Mouse (Mus musculus) kidney, postnatal 14 days (tissue): Measurements from ENCODE around the gene Ccndbp1.
"Not testable (repeated sequence)": the region's sequence is repeated elsewhere in the genome, so short reads cannot be mapped to it uniquely, and the experiment has no call there.

ENCODE experiments used
- DNase-seq: peaks from one replicate; pipeline ENCODE4 v3.0.0; 2022; ENCODE audit warnings: mixed read lengths

Ccndbp1 gene

DNA sequence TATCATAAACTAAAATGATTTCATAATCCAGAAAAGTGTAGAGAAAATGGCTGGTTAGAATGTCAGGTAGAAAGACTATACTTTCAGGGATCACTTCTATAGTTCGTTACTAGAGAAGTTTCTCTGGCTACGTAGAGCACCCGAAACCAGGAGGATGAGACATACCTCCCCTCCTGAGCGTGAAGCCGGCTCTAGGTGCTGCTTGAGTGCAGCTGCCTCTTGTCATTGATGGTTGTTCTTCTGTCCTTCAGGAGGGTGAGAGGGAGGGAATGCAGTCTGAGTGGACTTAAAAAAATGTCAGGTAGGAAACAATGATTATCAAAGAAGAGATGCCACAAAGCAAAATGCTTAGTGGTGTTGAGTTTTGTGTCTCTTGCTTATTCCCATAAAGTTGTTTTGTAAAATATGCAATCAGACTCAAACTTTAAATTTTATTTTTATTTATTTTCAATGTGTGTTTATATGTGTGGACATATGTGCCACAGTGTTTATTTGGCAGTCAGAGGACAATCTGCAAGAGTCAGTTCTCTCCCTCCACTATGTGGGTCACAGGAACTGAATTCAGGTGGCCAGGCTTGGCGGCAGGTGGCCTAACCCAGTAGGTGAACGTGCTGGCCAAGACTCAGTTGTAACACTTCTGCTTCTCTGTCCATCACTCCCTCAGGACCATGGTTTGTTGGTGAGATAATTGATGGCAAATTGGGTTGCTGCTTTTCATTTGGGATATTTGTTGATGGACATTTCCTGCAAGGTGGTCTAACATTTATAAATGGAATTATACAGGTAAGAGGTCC lies 4.0 kb upstream of the Ccndbp1 start:
- no peak for DNase-seq

DNA sequence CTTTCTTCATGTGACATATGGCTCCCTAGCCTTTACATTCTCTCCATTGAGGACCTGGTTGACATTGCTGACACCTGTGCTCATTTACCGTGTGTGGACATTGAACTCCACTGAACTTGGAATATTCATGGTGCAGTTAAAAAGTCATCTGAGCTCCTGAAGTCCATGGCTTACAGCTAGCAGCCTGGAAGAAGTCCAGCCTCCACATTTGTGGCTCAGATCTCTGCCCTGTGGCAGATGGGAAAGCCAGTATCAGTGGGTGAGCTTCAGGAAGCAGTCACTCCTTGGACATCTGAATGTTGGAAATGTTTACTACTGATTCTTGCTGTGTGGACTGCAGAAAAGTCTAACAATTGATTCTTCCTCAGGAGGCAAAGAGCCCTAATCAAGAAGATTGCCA lies 1.2 kb upstream of the Ccndbp1 start:
- peak; percentile 16 for DNase-seq

DNA sequence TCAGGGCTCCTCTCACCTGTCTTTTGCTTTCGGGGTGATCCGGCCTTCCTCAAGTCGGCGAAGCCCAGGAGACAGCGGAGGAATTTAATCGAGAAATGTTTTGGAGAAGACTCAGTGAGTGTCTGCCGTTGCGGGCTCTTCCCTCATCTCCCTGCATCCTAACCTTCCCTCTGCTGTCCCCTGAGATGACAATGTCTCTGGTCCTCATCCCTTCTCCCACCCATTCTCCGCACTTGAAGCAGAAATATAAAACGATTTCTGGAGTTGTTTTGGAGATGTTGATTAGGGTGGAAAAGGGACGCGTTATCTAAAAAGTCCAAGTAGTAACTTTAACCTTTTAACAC lies 433 bp downstream of the Ccndbp1 start:
- no peak for DNase-seq

- DNase-seq = no peak
These were observed 971 bp downstream of the Ccndbp1 start for GRCm38 (mm10) chr2:121009071-121009677.

GRCm38 (mm10) chr2:121012676-121013075 lies 4.5 kb downstream of the Ccndbp1 start:
- no peak for DNase-seq

GRCm38 (mm10) chr2:121015507-121015906 lies 7.3 kb downstream of the Ccndbp1 start:
- no peak for DNase-seq

DNA sequence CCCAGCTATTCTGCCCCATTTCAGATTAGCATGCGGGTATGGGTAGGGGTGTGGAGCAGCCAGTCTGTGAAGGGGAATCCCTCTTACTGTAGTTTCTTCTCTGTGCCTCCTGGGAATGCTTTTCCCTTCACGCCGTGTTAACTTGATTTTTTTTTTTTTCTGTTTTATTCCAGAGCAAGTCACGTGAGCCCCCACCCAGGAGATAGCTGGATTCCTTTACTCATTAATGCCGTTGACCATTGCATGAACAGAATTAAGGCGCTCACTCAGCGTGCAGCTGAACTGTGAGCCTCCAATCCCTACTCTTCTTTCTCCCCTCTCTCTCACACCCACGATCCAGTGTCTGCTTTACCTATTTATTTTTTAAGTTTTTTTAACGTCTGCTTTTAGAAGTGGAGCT lies 8.0 kb downstream of the Ccndbp1 start:
- DNase-seq = peak; percentile 61

DNA sequence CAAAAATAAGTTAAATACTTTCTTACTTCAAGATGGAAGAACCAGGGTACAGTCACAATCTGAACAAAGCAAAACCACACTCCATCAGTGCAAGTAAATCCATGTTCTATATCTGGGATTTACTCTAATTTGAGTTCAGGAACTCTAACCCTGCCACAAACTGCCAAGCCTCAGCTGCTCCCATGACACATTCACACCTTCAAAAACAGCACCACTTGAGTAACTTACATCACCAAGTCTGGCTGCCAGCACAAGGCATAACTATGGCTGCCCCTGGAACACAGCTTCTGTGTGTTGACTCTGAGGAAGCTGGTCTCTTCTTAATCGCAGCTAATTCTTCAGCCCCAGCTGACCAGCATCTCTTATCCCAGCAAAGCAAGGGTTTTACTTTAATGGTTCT lies 8.9 kb downstream of the Ccndbp1 start:
- no peak for DNase-seq

GRCm38 (mm10) chr2:121022918-121023317 lies 14.7 kb downstream of the Ccndbp1 start:
- peak; percentile 42 for DNase-seq

DNA sequence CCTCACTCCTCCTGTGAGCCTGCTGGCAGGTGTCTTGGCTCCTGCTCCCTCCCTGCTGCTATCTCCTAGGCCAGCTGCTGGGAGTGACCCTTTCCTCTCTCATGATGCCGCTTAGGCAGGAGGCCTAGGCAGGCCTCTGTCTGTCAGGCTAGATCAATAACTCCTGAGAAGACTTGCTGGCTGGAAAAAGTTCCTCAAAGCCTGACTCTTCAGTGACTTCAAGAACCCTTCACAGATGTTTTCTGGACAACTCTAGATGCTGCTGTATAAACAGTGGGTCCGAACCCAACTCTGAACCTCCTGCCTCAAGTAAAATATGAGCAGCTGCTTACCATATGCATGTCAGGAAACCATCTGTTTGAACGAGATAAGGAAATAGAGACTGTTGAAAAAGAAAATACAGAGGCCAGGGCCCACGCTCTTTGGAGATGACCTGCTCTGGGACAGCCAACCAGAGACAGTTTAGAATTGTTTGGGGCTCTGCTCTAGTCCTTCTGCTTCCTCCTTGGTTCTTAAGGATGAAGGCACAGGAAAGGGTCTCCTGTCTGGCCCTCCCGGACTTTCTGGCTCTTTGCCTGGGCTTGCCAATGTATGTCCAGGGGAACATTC lies 28.6 kb downstream of the Ccndbp1 start, which contains the start of gene Epb42:
Epb42 (minus strand) TSS at position 340 of the 609 bp plus-strand sequence.
- DNase-seq = no peak

DNA sequence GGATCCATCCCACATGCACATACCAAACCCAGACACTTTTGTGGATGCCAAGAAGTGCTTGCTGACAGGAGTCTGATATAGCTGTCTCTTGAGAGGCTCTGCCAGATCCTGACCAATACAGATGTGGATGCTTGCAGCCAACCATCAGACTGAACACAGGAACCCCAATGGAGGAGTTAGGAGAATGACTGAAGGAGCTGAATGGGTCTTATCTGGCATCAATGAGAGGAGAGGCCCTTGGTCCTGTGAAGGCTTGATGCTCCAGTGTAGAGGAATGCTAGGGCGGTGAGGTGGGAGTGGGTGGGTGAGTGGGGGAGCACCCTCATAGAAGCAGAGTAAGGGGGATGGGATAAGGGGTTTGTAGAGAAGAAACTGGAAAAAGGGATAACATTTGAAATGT lies 30.6 kb downstream of the Ccndbp1 start:
- not testable (repeated sequence) for DNase-seq

GRCm38 (mm10) chr2:121039382-121039781 lies 31.2 kb downstream of the Ccndbp1 start:
- no peak for DNase-seq

GRCm38 (mm10) chr2:121041098-121041497 lies 32.9 kb downstream of the Ccndbp1 start:
- DNase-seq = peak; percentile 44

DNA sequence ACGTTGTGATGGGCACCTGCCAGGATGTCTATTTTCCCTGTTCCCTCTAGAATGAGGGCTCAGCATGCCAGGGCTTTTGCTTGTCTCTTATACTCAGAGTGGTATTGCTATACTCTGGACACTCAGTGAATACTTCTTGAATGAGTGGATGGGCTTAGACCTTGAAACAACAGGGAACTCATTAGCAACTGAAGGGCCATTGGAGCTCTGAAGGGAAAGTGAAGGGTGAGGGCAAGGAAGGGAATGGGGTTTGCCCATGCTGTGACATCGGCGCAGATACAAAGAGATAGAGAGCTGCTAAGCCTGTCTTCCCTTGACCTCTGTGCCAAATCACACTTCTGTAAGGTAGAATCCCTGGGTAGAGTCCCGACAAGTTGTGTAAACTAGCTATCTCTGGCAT lies 37.5 kb downstream of the Ccndbp1 start:
- DNase-seq = no peak

- DNase-seq = no peak
These were observed 44.0 kb downstream of the Ccndbp1 start for GRCm38 (mm10) chr2:121052176-121052575.

- DNase-seq = no peak
These were observed 45.9 kb downstream of the Ccndbp1 start for GRCm38 (mm10) chr2:121054060-121054459.

DNA sequence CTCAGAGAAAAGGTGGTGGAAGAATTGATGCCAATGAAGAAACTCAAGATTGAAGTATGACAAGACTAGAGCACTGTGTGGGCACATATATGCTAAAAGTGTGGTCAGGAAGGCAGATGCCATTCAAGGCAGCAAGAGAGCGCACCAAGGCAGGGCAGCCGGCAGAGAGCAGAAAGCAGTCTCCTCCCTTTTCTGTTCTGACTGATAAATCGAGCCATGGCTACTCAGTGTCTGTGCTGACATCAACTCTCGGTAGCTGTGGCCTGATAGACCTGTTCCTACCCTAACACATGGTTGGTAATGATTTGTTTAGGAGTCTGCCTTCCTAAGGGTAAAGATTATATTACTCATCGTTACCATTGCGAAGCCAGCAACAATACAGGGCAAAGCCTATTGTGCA lies 47.7 kb downstream of the Ccndbp1 start:
- DNase-seq = no peak

GRCm38 (mm10) chr2:121057997-121058396 lies 49.8 kb downstream of the Ccndbp1 start:
- DNase-seq = no peak

- no peak for DNase-seq
These were observed 53.1 kb downstream of the Ccndbp1 start for GRCm38 (mm10) chr2:121061315-121061714.
